Mouse (Mus musculus) lung, postnatal 0 days (tissue): ENCODE data around the gene Lhpp.

Experiments used
- CTCF ChIP-seq: IDR thresholded peaks from 2 replicates; pipeline ENCODE4 v1.5.1; 2016; ENCODE audit warnings: antibody characterized with exemption, mild to moderate bottlenecking
- EP300 ChIP-seq: IDR thresholded peaks from 2 replicates; pipeline ENCODE4 v1.6.1; 2016; ENCODE audit warnings: antibody characterized with exemption, mild to moderate bottlenecking, control low read depth

DNA sequence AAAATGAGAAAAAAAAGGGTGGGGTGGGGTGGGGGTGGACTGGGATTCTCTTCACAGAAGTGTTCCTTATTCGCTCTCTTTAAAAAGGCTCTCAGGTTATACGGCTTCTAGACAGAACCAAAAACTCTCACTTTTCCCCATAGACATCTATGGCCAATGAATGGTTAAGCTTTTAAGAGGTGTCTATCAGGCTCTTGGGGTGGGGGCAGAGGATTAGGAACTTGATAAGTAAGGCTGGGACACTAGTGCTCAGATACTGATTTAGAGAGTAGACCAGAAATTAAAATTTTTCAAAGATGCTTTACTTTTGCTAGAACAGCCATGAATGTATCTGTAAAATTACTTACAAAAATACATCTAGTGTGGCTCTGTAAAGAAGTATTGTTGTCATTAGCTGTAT is 16.1 kb upstream of the Lhpp start:
- TF ChIP-seq CTCF (no peak), EP300 (no peak)
